Mouse (Mus musculus) common myeloid progenitor, adult 5-6 weeks (primary cell): ENCODE measurements around the gene Dvl2. TPM values are rescaled to one million over a fixed set of nuclear protein-coding genes. Genes with fewer than 3 reads are reported as not detected.
"Not testable (repeated sequence)": the region's sequence is repeated elsewhere in the genome, so short reads cannot be mapped to it uniquely, and the experiment has no call there.

ENCODE experiments used
- ATAC-seq: replicated peaks from 2 replicates; pipeline ENCODE4 v1.8.0; 2016; ENCODE audit warnings: low read depth, mild to moderate bottlenecking, moderate TSS enrichment, inconsistent platforms; ENCODE audit not compliant: poor library complexity, severe bottlenecking
- total RNA-seq: library from RNA; stranded (forward); fragments of 200-1000, 187-1606 nt; gene quantifications from 2 replicates; pipeline ENCODE4 v1.2.3, GENCODE M21; 2017

Dvl2 gene
- total RNA-seq, 1 experiment from 2014 or later, result 13.1 TPM

GRCm38 (mm10) chr11:70001159-70001558 is 764 bp downstream of the Dvl2 start:
- ATAC-seq, result no peak

GRCm38 (mm10) chr11:70001865-70002264 is 1.5 kb downstream of the Dvl2 start:
- ATAC-seq, result no peak

- ATAC-seq, result no peak
These were observed 2.1 kb downstream of the Dvl2 start for GRCm38 (mm10) chr11:70002471-70002870.

- peak; percentile 52; the same call in 1 of the 2 replicates for ATAC-seq
These were observed 5.1 kb downstream of the Dvl2 start for GRCm38 (mm10) chr11:70005521-70005920.

GRCm38 (mm10) chr11:70010033-70010432 is 9.6 kb downstream of the Dvl2 start:
- no peak for ATAC-seq

- no peak for ATAC-seq
These were observed 10.2 kb downstream of the Dvl2 start for GRCm38 (mm10) chr11:70010548-70010947.

- no peak for ATAC-seq
These were observed 10.6 kb downstream of the Dvl2 start for GRCm38 (mm10) chr11:70010961-70011360.

- no peak for ATAC-seq
These were observed 12.5 kb downstream of the Dvl2 start for GRCm38 (mm10) chr11:70012931-70013330.

GRCm38 (mm10) chr11:70013408-70013807 is 13.0 kb downstream of the Dvl2 start:
- ATAC-seq, result no peak

- ATAC-seq, result no peak
These were observed 13.7 kb downstream of the Dvl2 start for GRCm38 (mm10) chr11:70014051-70014450.

- peak; percentile 88 for ATAC-seq
These were observed 14.6 kb downstream of the Dvl2 start, which contains the start of gene Acadvl for GRCm38 (mm10) chr11:70014880-70015558. Gene Acadvl (minus strand): TSS chr11:70015411.

- ATAC-seq, result no peak
These were observed 15.3 kb downstream of the Dvl2 start for GRCm38 (mm10) chr11:70015677-70016076.

- not testable (repeated sequence) for ATAC-seq
These were observed 15.8 kb downstream of the Dvl2 start for GRCm38 (mm10) chr11:70016177-70016576.

- no peak for ATAC-seq
These were observed 16.3 kb downstream of the Dvl2 start, which contains the start of gene Dlg4 for GRCm38 (mm10) chr11:70016669-70017068. Gene Dlg4 (plus strand): TSS chr11:70016942.

GRCm38 (mm10) chr11:70017199-70017767 is 16.9 kb downstream of the Dvl2 start:
- ATAC-seq, result no peak

GRCm38 (mm10) chr11:70018131-70018990 is 18.0 kb downstream of the Dvl2 start:
- no peak for ATAC-seq

GRCm38 (mm10) chr11:70019495-70020021 is 19.2 kb downstream of the Dvl2 start:
- no peak for ATAC-seq

GRCm38 (mm10) chr11:70020022-70020631 is 19.7 kb downstream of the Dvl2 start:
- ATAC-seq, result no peak

- ATAC-seq, result peak; percentile 75
These were observed 20.4 kb downstream of the Dvl2 start for GRCm38 (mm10) chr11:70020731-70021263.
